Mouse (Mus musculus) adipose tissue, adult 10 weeks (tissue): ENCODE data around the gene Rps17. TPM values are rescaled to one million over a fixed set of nuclear protein-coding genes. Genes with fewer than 3 reads are reported as not detected.

Source experiments
- polyA plus RNA-seq: library from polyadenylated mRNA; stranded (reverse); fragments of 350-450 nt; fragmentation: Illumina TruSeq; extraction: RNeasy Lipid Tissue Mini Kit (QIAGEN cat#74804); gene quantifications from one replicate; pipeline ENCODE4 v1.2.3, GENCODE M21; 2014; ENCODE audit warnings: low read depth, low replicate concordance

Rps17 gene
- 1,708 TPM for polyA plus RNA-seq

DNA sequence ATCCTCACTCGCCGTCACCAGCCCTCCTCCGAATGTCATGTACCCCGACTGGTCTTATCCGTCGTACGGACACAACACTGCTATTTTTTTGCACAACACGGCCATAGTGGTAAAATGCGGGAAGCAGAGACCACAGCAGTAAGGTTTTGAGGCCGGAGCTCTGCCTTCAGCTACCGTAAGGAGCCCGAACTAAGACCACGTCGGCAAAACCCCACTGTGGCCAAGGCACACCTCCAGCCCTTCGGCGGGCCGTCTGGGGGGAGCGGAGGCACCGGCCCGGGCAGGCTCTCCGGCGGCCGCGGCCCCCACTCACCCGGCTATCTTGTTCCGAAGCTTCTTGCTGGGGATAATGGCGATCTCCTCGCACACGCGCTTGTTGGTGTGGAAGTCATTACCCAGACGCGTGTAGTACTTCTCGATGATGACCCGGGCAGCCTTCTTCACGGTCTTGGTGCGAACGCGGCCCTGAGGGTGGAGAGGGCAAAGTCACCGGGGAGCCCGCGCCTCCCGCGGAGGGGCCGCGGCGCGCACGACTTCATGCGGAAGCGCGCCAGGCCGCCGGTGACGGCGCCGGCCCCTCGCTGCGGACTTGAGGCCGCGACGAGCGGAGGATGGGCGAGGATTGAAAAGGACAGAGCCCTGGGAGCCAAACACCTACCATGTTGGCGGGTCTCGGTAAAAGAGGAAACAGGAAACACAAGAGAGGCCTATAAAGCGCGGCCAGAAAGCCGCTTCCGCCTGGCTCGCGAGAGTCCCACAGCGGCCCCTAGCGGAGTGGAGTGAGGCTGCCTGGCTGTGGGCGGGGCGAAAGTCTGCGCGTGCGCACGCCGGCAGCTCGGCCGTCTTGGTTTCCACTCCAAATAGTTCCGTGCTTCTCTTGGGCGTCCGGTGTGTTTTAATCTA lies at the start of gene Rps17:
Rps17 (minus strand) TSS at position 711 of the 903 bp plus-strand sequence.

Other genes starting within 250 kb of the Rps17 start
- not detected for gene Slc28a1, start 230.5 kb downstream of the Rps17 start, polyA plus RNA-seq
- gene Pde8a, start 131.7 kb downstream of the Rps17 start, polyA plus RNA-seq, result 19.0 TPM
- gene Cpeb1, start 110.2 kb upstream of the Rps17 start, polyA plus RNA-seq, result 58.9 TPM
- 36.3 TPM for gene Ap3b2, start 148.7 kb upstream of the Rps17 start, polyA plus RNA-seq
- 756 TPM for gene BC048679, start 153.0 kb upstream of the Rps17 start, polyA plus RNA-seq
- gene Fsd2, start 221.7 kb upstream of the Rps17 start, polyA plus RNA-seq, result 6.9 TPM
- 18.3 TPM for gene Whamm, start 226.0 kb upstream of the Rps17 start, polyA plus RNA-seq